Mouse (Mus musculus): ENCODE results near the gene H2al1n.
"Not testable (repeated sequence)": the region's sequence is repeated elsewhere in the genome, so short reads cannot be mapped to it uniquely, and the experiment has no call there.

Gene H2al1n

DNA sequence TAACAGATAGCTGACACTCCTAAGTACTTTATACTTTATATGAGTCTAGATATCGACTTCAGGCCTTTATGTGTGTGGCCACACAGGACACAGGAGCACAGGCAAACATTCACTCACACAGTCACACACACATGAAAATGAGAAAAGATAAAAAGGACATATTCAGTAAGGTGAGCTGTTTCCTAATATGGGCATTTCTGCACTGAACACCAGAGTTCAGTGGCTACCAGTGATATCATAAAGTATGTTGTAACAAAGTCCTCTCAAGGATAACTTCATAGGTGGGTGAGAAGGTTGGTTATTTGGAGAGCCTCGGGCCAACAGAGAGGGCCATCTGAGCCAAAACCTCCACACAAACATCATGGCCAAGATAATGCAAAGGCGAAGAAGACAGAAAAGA, at the start of gene H2al1n:
Gene H2al1n (plus strand): TSS at position 301 of the 400 bp plus-strand sequence.
- H3K36me3 ChIP-seq (ENCODE audit: insufficient read depth, low read length); H3K4me3 ChIP-seq (replicated peaks; ENCODE audit: low read length); H3K9me3 ChIP-seq (ENCODE audit: low read length); H3K27me3 ChIP-seq (ENCODE audit: insufficient read depth, low read length); H3K4me1 ChIP-seq (replicated peaks; ENCODE audit: low read depth, low read length): not testable (repeated sequence)

GRCm38 (mm10) chrX:14199284-14199683, 11.7 kb upstream of the H2al1n start:
- H3K9me3 ChIP-seq (ENCODE audit: low read length): no peaks in the 10 kb centered on the region
- no peak for TF ChIP-seq CTCF (conservative IDR thresholded peaks at IDR 0.05; ENCODE audit: low read length)
- TF ChIP-seq NANOG (IDR thresholded peaks at IDR 0.05; ENCODE audit: borderline replicate concordance, low read length): no peak
- TF ChIP-seq POU5F1 (IDR thresholded peaks at IDR 0.05; ENCODE audit: borderline replicate concordance, low read length): no peak
- no peaks in the 10 kb centered on the region for H3K27me3 ChIP-seq (ENCODE audit: insufficient read depth, low read length)
- H3K4me3 ChIP-seq (replicated peaks; ENCODE audit: low read length): no peak overlapping the region
- H3K36me3 ChIP-seq (ENCODE audit: insufficient read depth, low read length): no peaks in the 10 kb centered on the region
- H3K4me1 ChIP-seq (replicated peaks; ENCODE audit: low read depth, low read length): no peaks in the 10 kb centered on the region

DNA sequence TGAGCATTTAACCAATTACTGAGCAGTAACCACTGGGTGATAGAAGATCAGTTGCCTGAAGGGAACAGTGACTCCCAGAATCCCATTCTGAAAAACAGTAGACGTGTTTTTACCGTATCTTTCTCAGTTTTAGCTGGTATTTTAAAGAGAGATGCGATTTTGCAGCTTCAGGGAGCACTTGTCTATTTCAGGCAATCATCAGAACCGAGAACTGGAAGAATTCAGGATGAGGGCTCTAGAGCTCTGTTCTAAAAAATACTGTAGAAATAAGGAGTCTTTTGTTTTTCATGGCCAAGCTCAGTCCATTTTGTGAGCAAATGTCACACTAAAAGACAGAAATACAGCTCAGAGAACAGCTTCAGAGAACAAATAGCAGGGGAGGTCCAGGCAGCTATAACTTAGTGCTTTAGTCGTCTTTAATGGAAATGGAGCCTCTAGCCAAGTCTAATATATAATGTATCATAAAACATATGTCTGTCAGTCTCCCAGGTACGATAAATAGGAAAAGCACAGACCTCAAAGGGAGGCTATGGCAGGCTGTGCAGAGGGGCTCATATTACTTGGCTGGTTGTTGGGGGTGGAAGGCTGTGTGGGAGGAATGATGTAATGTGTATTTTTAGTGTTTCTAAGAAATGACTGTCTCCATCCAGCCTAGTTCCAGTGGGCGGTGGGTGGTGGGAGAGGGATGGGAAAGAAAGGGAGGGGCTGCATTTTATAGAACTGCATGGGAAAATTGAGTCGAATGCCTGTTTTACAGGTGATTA, 4.7 kb upstream of the H2al1n start:
- Histone ChIP-seq H3K36me3 (ENCODE audit: insufficient read depth, low read length) (no peaks in the 10 kb centered on the region), H3K4me1 (replicated peaks; ENCODE audit: low read depth, low read length) (no peaks in the 10 kb centered on the region), H3K9me3 (ENCODE audit: low read length) (no peaks in the 10 kb centered on the region), H3K4me3 (replicated peaks; ENCODE audit: low read length) (no peak overlapping the region), H3K27me3 (ENCODE audit: insufficient read depth, low read length) (no peaks in the 10 kb centered on the region)
- TF ChIP-seq POU5F1 (IDR thresholded peaks at IDR 0.05; ENCODE audit: borderline replicate concordance, low read length): no peak
- no peak for TF ChIP-seq CTCF (conservative IDR thresholded peaks at IDR 0.05; ENCODE audit: low read length)
- no peak for TF ChIP-seq NANOG (IDR thresholded peaks at IDR 0.05; ENCODE audit: borderline replicate concordance, low read length)

GRCm38 (mm10) chrX:14229218-14229617, 18.3 kb downstream of the H2al1n start:
- no peaks in the 10 kb centered on the region for H3K27me3 ChIP-seq (ENCODE audit: insufficient read depth, low read length)

GRCm38 (mm10) chrX:14259597-14260239, 48.8 kb downstream of the H2al1n start:
- Histone ChIP-seq H3K9me3 (ENCODE audit: low read length) (no peaks in the 10 kb centered on the region), H3K36me3 (ENCODE audit: insufficient read depth, low read length) (no peaks in the 10 kb centered on the region), H3K4me1 (replicated peaks; ENCODE audit: low read depth, low read length) (no peaks in the 10 kb centered on the region), H3K27me3 (ENCODE audit: insufficient read depth, low read length) (no peaks in the 10 kb centered on the region), H3K4me3 (replicated peaks; ENCODE audit: low read length) (no peak overlapping the region)
- TF ChIP-seq CTCF (conservative IDR thresholded peaks at IDR 0.05; ENCODE audit: low read length): no peak
- TF ChIP-seq NANOG (IDR thresholded peaks at IDR 0.05; ENCODE audit: borderline replicate concordance, low read length): no peak
- TF ChIP-seq POU5F1 (IDR thresholded peaks at IDR 0.05; ENCODE audit: borderline replicate concordance, low read length): no peak

More at GRCm38 (mm10) chrX:14229218-14229617, 18.3 kb downstream of the H2al1n start:
- no peak overlapping the region for H3K4me3 ChIP-seq (replicated peaks; ENCODE audit: low read length)
- no peaks in the 10 kb centered on the region for H3K4me1 ChIP-seq (replicated peaks; ENCODE audit: low read depth, low read length)
- TF ChIP-seq NANOG (IDR thresholded peaks at IDR 0.05; ENCODE audit: borderline replicate concordance, low read length) (no peak), POU5F1 (IDR thresholded peaks at IDR 0.05; ENCODE audit: borderline replicate concordance, low read length) (no peak), CTCF (conservative IDR thresholded peaks at IDR 0.05; ENCODE audit: low read length) (no peak)
- H3K36me3 ChIP-seq (ENCODE audit: insufficient read depth, low read length): no peaks in the 10 kb centered on the region
- peaks cover 3% of the 10 kb centered on the region; the same call in 1 of the 2 replicates for H3K9me3 ChIP-seq (ENCODE audit: low read length)

Data from E14TG2a.4 (cell line).